11 mouse cellular contexts compared by ENCODE assay signal in genomic region chr11:19989141-19989910, GRCm38 (mm10).
A peak's percentile ranks its signal among the peaks of the same experiment; 100 is the strongest.
DNase-seq lines count a peak whose midpoint lies in the region; ATAC-seq and TF ChIP-seq lines count a peak whose summit lies in the region.
"Had no signal": no experiment of that assay in that cellular context is flagged by ENCODE, and none has a peak within 500 bp of the region (broad histone marks: within the 10 kb centered on the region; RNA-seq: fewer than 3 reads in every experiment).

No protein-coding gene starts in this region.

- H3K4me1 ChIP-seq in heart, adult 2 months (ENCODE audit: control insufficient read depth, insufficient read depth, low read length): peaks cover 37% of the 10 kb centered on the region
- H3K4me1 ChIP-seq in ES-Bruce4 (ENCODE audit: control insufficient read depth, insufficient read depth, low read length): peaks cover 8% of the 10 kb centered on the region
- H3K4me1 ChIP-seq in intestine, postnatal 0 days (replicated peaks; ENCODE audit: control insufficient read depth, insufficient read depth, low read length): peaks cover 37% of the 10 kb centered on the region
- peaks cover 13% of the 10 kb centered on the region for H3K4me1 ChIP-seq in stomach, postnatal 0 days (replicated peaks; ENCODE audit: control insufficient read depth, insufficient read depth)
- peaks cover 23% of the 10 kb centered on the region for H3K4me1 ChIP-seq in forebrain, embryonic 13.5 days

- DNase-seq in heart, adult 2 months: no peak
- DNase-seq in heart, postnatal 25 days (ENCODE audit: low spot score): no peak
- no peak for DNase-seq in stomach, postnatal 0 days (ENCODE audit: low spot score)
- DNase-seq in ovary, postnatal 14 days (ENCODE audit: low spot score): no peak
- DNase-seq in layer of hippocampus, adult 9-11 months: no peak
- DNase-seq: lung, postnatal 36 days had no signal

- TF ChIP-seq EP300 in heart, adult 2 months (IDR thresholded peaks at IDR 0.05; ENCODE audit: insufficient read depth, low read depth, low read length): no peak
- TF ChIP-seq EP300 in ES-Bruce4 (IDR thresholded peaks at IDR 0.05; ENCODE audit: insufficient read depth, low read depth, low read length): no peak
- TF ChIP-seq EP300 in stomach, postnatal 0 days (optimal IDR thresholded peaks at IDR 0.05): no peak

- 92% methylated on average over 13 of the region's 13 CpGs for WGBS in heart, adult 2 months
- 72% methylated on average over 13 of the region's 13 CpGs for WGBS in intestine, postnatal 0 days
- 76% methylated on average over 13 of the region's 13 CpGs for WGBS in stomach, postnatal 0 days
- 95% methylated on average over 13 of the region's 13 CpGs for WGBS in forebrain, embryonic 13.5 days

- no peaks in the 10 kb centered on the region for H3K9me3 ChIP-seq in ES-Bruce4 (replicated peaks; ENCODE audit: control insufficient read depth, insufficient read depth, low read length, poor library complexity, severe bottlenecking)
- H3K9me3 ChIP-seq in intestine, postnatal 0 days (ENCODE audit: control insufficient read depth): no peaks in the 10 kb centered on the region
- no peaks in the 10 kb centered on the region for H3K9me3 ChIP-seq in stomach, postnatal 0 days (ENCODE audit: control insufficient read depth, low read length)
- no peaks in the 10 kb centered on the region for H3K9me3 ChIP-seq in forebrain, embryonic 13.5 days (replicated peaks)
- H3K9me3 ChIP-seq: heart, embryonic 15.5 days had no signal

- H3K36me3 ChIP-seq in heart, adult 2 months (ENCODE audit: control insufficient read depth, insufficient read depth, low read length): peaks cover 23% of the 10 kb centered on the region
- H3K36me3 ChIP-seq in ES-Bruce4 (ENCODE audit: control insufficient read depth, insufficient read depth, low read length, poor library complexity, severe bottlenecking): no peaks in the 10 kb centered on the region
- no peaks in the 10 kb centered on the region for H3K36me3 ChIP-seq in intestine, postnatal 0 days (ENCODE audit: control insufficient read depth, insufficient read depth)
- H3K36me3 ChIP-seq in stomach, postnatal 0 days (ENCODE audit: control insufficient read depth, insufficient read depth, low read length): no peaks in the 10 kb centered on the region
- no peaks in the 10 kb centered on the region for H3K36me3 ChIP-seq in forebrain, embryonic 13.5 days (ENCODE audit: poor library complexity, severe bottlenecking)
- H3K36me3 ChIP-seq: heart, embryonic 15.5 days had no signal

- TF ChIP-seq CTCF in heart, adult 2 months (IDR thresholded peaks at IDR 0.05): no peak
- no peak for TF ChIP-seq CTCF in ES-Bruce4 (IDR thresholded peaks at IDR 0.05; ENCODE audit: low read depth, low read length)
- TF ChIP-seq CTCF in intestine, postnatal 0 days (IDR thresholded peaks at IDR 0.05; ENCODE audit: low read depth): no peak
- no peak for TF ChIP-seq CTCF in stomach, postnatal 0 days (IDR thresholded peaks at IDR 0.05; ENCODE audit: low read depth)

- no peaks in the 10 kb centered on the region for H3K27me3 ChIP-seq in heart, adult 2 months (ENCODE audit: control insufficient read depth, insufficient read depth, low read length)
- H3K27me3 ChIP-seq in ES-Bruce4 (ENCODE audit: control insufficient read depth, insufficient read depth, low read length, poor library complexity, severe bottlenecking): no peaks in the 10 kb centered on the region
- H3K27me3 ChIP-seq in intestine, postnatal 0 days (replicated peaks; ENCODE audit: control insufficient read depth, insufficient read depth, low read length): no peaks in the 10 kb centered on the region
- H3K27me3 ChIP-seq in stomach, postnatal 0 days (ENCODE audit: control insufficient read depth, insufficient read depth, low read length): no peaks in the 10 kb centered on the region
- no peaks in the 10 kb centered on the region for H3K27me3 ChIP-seq in forebrain, embryonic 13.5 days
- H3K27me3 ChIP-seq: heart, embryonic 15.5 days had no signal

- peak overlapping the region; percentile 66 for H3K27ac ChIP-seq in heart, adult 2 months
- H3K27ac ChIP-seq in ES-Bruce4 (ENCODE audit: insufficient read depth, low read length): peak overlapping the region; percentile 34
- H3K27ac ChIP-seq in intestine, postnatal 0 days (ENCODE audit: low read depth, low read length): peak overlapping the region; percentile 60
- H3K27ac ChIP-seq in stomach, postnatal 0 days (replicated peaks): peak overlapping the region; percentile 40; the same call in 1 of the 2 replicates
- H3K27ac ChIP-seq in forebrain, embryonic 13.5 days: no peak overlapping the region
- H3K27ac ChIP-seq: heart, embryonic 15.5 days had no signal

- H3K4me2 ChIP-seq in intestine, postnatal 0 days (replicated peaks; ENCODE audit: low read depth): no peak overlapping the region
- no peak overlapping the region for H3K4me2 ChIP-seq in stomach, postnatal 0 days (replicated peaks; ENCODE audit: low read depth)
- no peak overlapping the region for H3K4me2 ChIP-seq in forebrain, embryonic 13.5 days
- H3K4me2 ChIP-seq: heart, embryonic 15.5 days had no signal

- no peak overlapping the region for H3K4me3 ChIP-seq in heart, adult 2 months
- no peak overlapping the region for H3K4me3 ChIP-seq in ES-Bruce4 (ENCODE audit: low read depth, low read length)
- H3K4me3 ChIP-seq in intestine, postnatal 0 days (ENCODE audit: low read depth, low read length): no peak overlapping the region
- H3K4me3 ChIP-seq in stomach, postnatal 0 days (ENCODE audit: low read depth, low read length): no peak overlapping the region
- H3K4me3 ChIP-seq in forebrain, embryonic 13.5 days: no peak overlapping the region
- H3K4me3 ChIP-seq: heart, embryonic 15.5 days; myocyte had no signal

- ATAC-seq in intestine, postnatal 0 days: no peak
- no peak for ATAC-seq in stomach, postnatal 0 days (ENCODE audit: low FRiP score, low TSS enrichment)
- no peak for ATAC-seq in forebrain, embryonic 13.5 days

- intact Hi-C loops in heart, adult 2 months (cut with DNase I): loop anchor here (5.0 kb wide), 1 partner anchor 38 kb away; no protein-coding TSS in a partner anchor
- intact Hi-C loops in heart, postnatal 25 days (cut with DNase I): no loop called here

- no peak overlapping the region for H3K9ac ChIP-seq in heart, adult 2 months (ENCODE audit: low read depth, low read length)
- peak overlapping the region; percentile 36 for H3K9ac ChIP-seq in ES-Bruce4 (ENCODE audit: low read depth, poor library complexity, severe bottlenecking)
- H3K9ac ChIP-seq in intestine, postnatal 0 days (ENCODE audit: low read depth, low read length): no peak overlapping the region
- no peak overlapping the region for H3K9ac ChIP-seq in stomach, postnatal 0 days (ENCODE audit: low read length)
- H3K9ac ChIP-seq in forebrain, embryonic 13.5 days: no peak overlapping the region
- H3K9ac ChIP-seq: heart, embryonic 15.5 days had no signal

- H3K79me2 ChIP-seq in heart, adult 2 months (replicated peaks; ENCODE audit: control insufficient read depth, insufficient read depth, low read length): peaks cover under 1% of the 10 kb centered on the region; the same call in 1 of the 2 replicates

- no peak for TF ChIP-seq POLR2A in heart, adult 2 months (IDR thresholded peaks at IDR 0.05; ENCODE audit: insufficient read depth, low read depth, low read length)
- TF ChIP-seq POLR2A in ES-Bruce4 (IDR thresholded peaks at IDR 0.05; ENCODE audit: insufficient read depth, low read length): no peak
